Mouse (Mus musculus): ENCODE data around the gene Nek7. TPM values are rescaled to one million over a fixed set of nuclear protein-coding genes. Genes with fewer than 3 reads are reported as not detected.

Gene Nek7
- polyA plus RNA-seq, 1 experiment from 2014 or later, result 39.0 TPM

GRCm38 (mm10) chr1:138604736-138605135 lies 15.2 kb downstream of the Nek7 start:
- no peak overlapping the region for H3K9ac ChIP-seq (ENCODE audit: low read length)
- WGBS, result 93% methylated on average over 2 of the region's 2 CpGs
- DNase-seq (ENCODE audit: low spot score), result no peak
- H3K27me3 ChIP-seq (ENCODE audit: control insufficient read depth, insufficient read depth, low read length), result no peaks in the 10 kb centered on the region
- no peaks in the 10 kb centered on the region for H3K36me3 ChIP-seq (ENCODE audit: control insufficient read depth, insufficient read depth, low read length)
- H3K27ac ChIP-seq (replicated peaks; ENCODE audit: low read depth, low read length), result no peak overlapping the region
- no peak overlapping the region for H3K4me2 ChIP-seq (ENCODE audit: low read depth, severe bottlenecking)
- no peaks in the 10 kb centered on the region for H3K4me1 ChIP-seq (ENCODE audit: control insufficient read depth, insufficient read depth, low read length)
- H3K4me3 ChIP-seq (ENCODE audit: low read depth, low read length), result no peak overlapping the region
- no peaks in the 10 kb centered on the region for H3K9me3 ChIP-seq (ENCODE audit: control insufficient read depth, low read length)
- no peak for ATAC-seq (ENCODE audit: insufficient number of reproducible peaks, low FRiP score, low TSS enrichment, low read depth)

- no peak overlapping the region for H3K9ac ChIP-seq (ENCODE audit: low read length)
- H3K27me3 ChIP-seq (ENCODE audit: control insufficient read depth, insufficient read depth, low read length), result no peaks in the 10 kb centered on the region
- H3K4me3 ChIP-seq (ENCODE audit: low read depth, low read length), result no peak overlapping the region
- ATAC-seq (ENCODE audit: insufficient number of reproducible peaks, low FRiP score, low TSS enrichment, low read depth), result no peak
- DNase-seq (ENCODE audit: low spot score), result no peak
- 96% methylated on average over 4 of the region's 4 CpGs for WGBS
- no peaks in the 10 kb centered on the region for H3K36me3 ChIP-seq (ENCODE audit: control insufficient read depth, insufficient read depth, low read length)
- no peak overlapping the region for H3K4me2 ChIP-seq (ENCODE audit: low read depth, severe bottlenecking)
- no peaks in the 10 kb centered on the region for H3K4me1 ChIP-seq (ENCODE audit: control insufficient read depth, insufficient read depth, low read length)
- no peaks in the 10 kb centered on the region for H3K9me3 ChIP-seq (ENCODE audit: control insufficient read depth, low read length)
- H3K27ac ChIP-seq (replicated peaks; ENCODE audit: low read depth, low read length), result no peak overlapping the region
Observed at GRCm38 (mm10) chr1:138603974-138604373, 16.0 kb downstream of the Nek7 start.

- WGBS, result 78% methylated on average over 11 of the region's 11 CpGs
- no peak for ATAC-seq (ENCODE audit: insufficient number of reproducible peaks, low FRiP score, low TSS enrichment, low read depth)
- no peaks in the 10 kb centered on the region for H3K4me1 ChIP-seq (ENCODE audit: control insufficient read depth, insufficient read depth, low read length)
Observed at GRCm38 (mm10) chr1:138598087-138598486, 21.9 kb downstream of the Nek7 start.

GRCm38 (mm10) chr1:138596127-138596706 lies 23.7 kb downstream of the Nek7 start:
- 70% methylated on average over 4 of the region's 4 CpGs for WGBS
- Histone ChIP-seq H3K4me3 (ENCODE audit: low read depth, low read length) (no peak overlapping the region), H3K27me3 (ENCODE audit: control insufficient read depth, insufficient read depth, low read length) (no peaks in the 10 kb centered on the region), H3K4me1 (ENCODE audit: control insufficient read depth, insufficient read depth, low read length) (no peaks in the 10 kb centered on the region), H3K36me3 (ENCODE audit: control insufficient read depth, insufficient read depth, low read length) (no peaks in the 10 kb centered on the region), H3K9me3 (ENCODE audit: control insufficient read depth, low read length) (no peaks in the 10 kb centered on the region; the same call in 1 of the 2 replicates), H3K27ac (replicated peaks; ENCODE audit: low read depth, low read length) (no peak overlapping the region), H3K4me2 (ENCODE audit: low read depth, severe bottlenecking) (no peak overlapping the region), H3K9ac (ENCODE audit: low read length) (no peak overlapping the region)
- ATAC-seq (ENCODE audit: insufficient number of reproducible peaks, low FRiP score, low TSS enrichment, low read depth) (no peak), DNase-seq (ENCODE audit: low spot score) (no peak)

More at GRCm38 (mm10) chr1:138598087-138598486, 21.9 kb downstream of the Nek7 start:
- Histone ChIP-seq H3K4me3 (ENCODE audit: low read depth, low read length) (no peak overlapping the region), H3K27me3 (ENCODE audit: control insufficient read depth, insufficient read depth, low read length) (no peaks in the 10 kb centered on the region), H3K36me3 (ENCODE audit: control insufficient read depth, insufficient read depth, low read length) (no peaks in the 10 kb centered on the region), H3K9ac (ENCODE audit: low read length) (no peak overlapping the region), H3K9me3 (ENCODE audit: control insufficient read depth, low read length) (no peaks in the 10 kb centered on the region), H3K4me2 (ENCODE audit: low read depth, severe bottlenecking) (no peak overlapping the region), H3K27ac (replicated peaks; ENCODE audit: low read depth, low read length) (no peak overlapping the region)
- DNase-seq (ENCODE audit: low spot score), result no peak

- Histone ChIP-seq H3K36me3 (ENCODE audit: control insufficient read depth, insufficient read depth, low read length) (no peaks in the 10 kb centered on the region), H3K27ac (replicated peaks; ENCODE audit: low read depth, low read length) (no peak overlapping the region), H3K4me3 (ENCODE audit: low read depth, low read length) (no peak overlapping the region), H3K9me3 (ENCODE audit: control insufficient read depth, low read length) (no peaks in the 10 kb centered on the region; the same call in 1 of the 2 replicates), H3K9ac (ENCODE audit: low read length) (no peak overlapping the region), H3K27me3 (ENCODE audit: control insufficient read depth, insufficient read depth, low read length) (no peaks in the 10 kb centered on the region), H3K4me2 (ENCODE audit: low read depth, severe bottlenecking) (no peak overlapping the region), H3K4me1 (ENCODE audit: control insufficient read depth, insufficient read depth, low read length) (no peaks in the 10 kb centered on the region)
- WGBS, result 86% methylated on average over 5 of the region's 5 CpGs
- DNase-seq (ENCODE audit: low spot score), result no peak
- ATAC-seq (ENCODE audit: insufficient number of reproducible peaks, low FRiP score, low TSS enrichment, low read depth), result no peak
Observed at GRCm38 (mm10) chr1:138594910-138595309, 25.0 kb downstream of the Nek7 start.

GRCm38 (mm10) chr1:138593922-138594321 lies 26.0 kb downstream of the Nek7 start:
- H3K4me2 ChIP-seq (ENCODE audit: low read depth, severe bottlenecking), result no peak overlapping the region
- 91% methylated on average over 5 of the region's 5 CpGs for WGBS
- H3K9ac ChIP-seq (ENCODE audit: low read length), result no peak overlapping the region
- DNase-seq (ENCODE audit: low spot score) (no peak), ATAC-seq (ENCODE audit: insufficient number of reproducible peaks, low FRiP score, low TSS enrichment, low read depth) (no peak)
- no peaks in the 10 kb centered on the region for H3K4me1 ChIP-seq (ENCODE audit: control insufficient read depth, insufficient read depth, low read length)
- no peaks in the 10 kb centered on the region for H3K36me3 ChIP-seq (ENCODE audit: control insufficient read depth, insufficient read depth, low read length)
- H3K9me3 ChIP-seq (ENCODE audit: control insufficient read depth, low read length), result no peaks in the 10 kb centered on the region; the same call in 1 of the 2 replicates
- H3K27ac ChIP-seq (replicated peaks; ENCODE audit: low read depth, low read length), result no peak overlapping the region
- H3K4me3 ChIP-seq (ENCODE audit: low read depth, low read length), result no peak overlapping the region
- H3K27me3 ChIP-seq (ENCODE audit: control insufficient read depth, insufficient read depth, low read length), result no peaks in the 10 kb centered on the region

GRCm38 (mm10) chr1:138592466-138592865 lies 27.5 kb downstream of the Nek7 start:
- no peaks in the 10 kb centered on the region for H3K27me3 ChIP-seq (ENCODE audit: control insufficient read depth, insufficient read depth, low read length)
- no peak overlapping the region for H3K9ac ChIP-seq (ENCODE audit: low read length)
- H3K36me3 ChIP-seq (ENCODE audit: control insufficient read depth, insufficient read depth, low read length), result no peaks in the 10 kb centered on the region
- H3K4me2 ChIP-seq (ENCODE audit: low read depth, severe bottlenecking), result no peak overlapping the region
- H3K4me3 ChIP-seq (ENCODE audit: low read depth, low read length), result no peak overlapping the region
- H3K27ac ChIP-seq (replicated peaks; ENCODE audit: low read depth, low read length), result no peak overlapping the region
- DNase-seq (ENCODE audit: low spot score) (no peak), ATAC-seq (ENCODE audit: insufficient number of reproducible peaks, low FRiP score, low TSS enrichment, low read depth) (no peak)
- no peaks in the 10 kb centered on the region; the same call in 1 of the 2 replicates for H3K9me3 ChIP-seq (ENCODE audit: control insufficient read depth, low read length)
- H3K4me1 ChIP-seq (ENCODE audit: control insufficient read depth, insufficient read depth, low read length), result 0 out of 2 replicates have a peak, but pooled peaks cover 3% of the 10 kb centered on the region
- 88% methylated on average over 4 of the region's 4 CpGs for WGBS

GRCm38 (mm10) chr1:138590451-138591022 lies 29.4 kb downstream of the Nek7 start:
- 88% methylated on average over 8 of the region's 8 CpGs for WGBS
- no peaks in the 10 kb centered on the region for H3K27me3 ChIP-seq (ENCODE audit: control insufficient read depth, insufficient read depth, low read length)
- no peak overlapping the region for H3K9ac ChIP-seq (ENCODE audit: low read length)

More at GRCm38 (mm10) chr1:138590451-138591022, 29.4 kb downstream of the Nek7 start:
- ATAC-seq (ENCODE audit: insufficient number of reproducible peaks, low FRiP score, low TSS enrichment, low read depth), result no peak
- DNase-seq (ENCODE audit: low spot score), result no peak
- H3K9me3 ChIP-seq (ENCODE audit: control insufficient read depth, low read length), result no peaks in the 10 kb centered on the region; the same call in 1 of the 2 replicates
- H3K4me2 ChIP-seq (ENCODE audit: low read depth, severe bottlenecking), result no peak overlapping the region
- no peak overlapping the region for H3K27ac ChIP-seq (replicated peaks; ENCODE audit: low read depth, low read length)
- H3K36me3 ChIP-seq (ENCODE audit: control insufficient read depth, insufficient read depth, low read length), result no peaks in the 10 kb centered on the region
- H3K4me3 ChIP-seq (ENCODE audit: low read depth, low read length), result no peak overlapping the region
- H3K4me1 ChIP-seq (ENCODE audit: control insufficient read depth, insufficient read depth, low read length), result 0 out of 2 replicates have a peak, but pooled peaks cover 3% of the 10 kb centered on the region

Data from limb, embryonic 11.5 days (tissue).